Mouse (Mus musculus) cerebellum, adult 2 months (tissue): ENCODE results near the gene Marc2.

Experiments
- CTCF ChIP-seq: fragments of 200-500 bp; IDR thresholded peaks from 2 replicates; pipeline ENCODE4 v1.5.1; 2011; ENCODE audit warnings: low read depth, mild to moderate bottlenecking, control low read depth, low read length, moderate library complexity, borderline replicate concordance; ENCODE audit not compliant: insufficient read depth
- POLR2A ChIP-seq: fragments of 200-500 bp; IDR thresholded peaks from 2 replicates; pipeline ENCODE4 v1.6.1; 2011; ENCODE audit warnings: low read length, control low read depth, borderline replicate concordance; ENCODE audit not compliant: insufficient read depth

GRCm38 (mm10) chr1:184829897-184830296 lies 16.4 kb downstream of the Marc2 start:
- TF ChIP-seq CTCF (no peak), POLR2A (no peak)
